Mouse (Mus musculus) lung, postnatal 10 days (tissue): ENCODE measurements around the gene Olfr177.

Experiments
- DNase-seq: peaks from one replicate; pipeline ENCODE4 v3.0.0; 2021

Gene Olfr177

GRCm38 (mm10) chr16:58874668-58875067 is at the start of gene Olfr177:
Gene Olfr177 (minus strand): TSS chr16:58874768.
- no peak for DNase-seq

DNA sequence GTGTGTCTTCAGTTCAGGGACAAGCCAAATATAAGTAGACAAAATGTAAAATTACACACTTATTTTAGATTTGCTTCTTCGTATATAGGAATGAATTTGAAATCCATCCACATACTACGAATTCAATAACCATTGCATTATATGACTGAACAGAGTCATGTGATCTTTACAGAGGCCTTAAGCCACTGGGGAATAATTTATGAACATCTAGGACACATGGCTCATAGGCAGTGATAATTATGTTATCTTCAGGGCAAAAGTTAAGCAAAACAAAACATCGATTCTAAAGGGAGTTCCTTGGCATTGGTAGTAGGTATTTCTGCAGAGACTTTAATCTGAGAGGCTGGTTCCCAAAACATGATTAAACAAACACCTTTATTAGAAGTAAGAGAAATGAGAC is 17.4 kb upstream of the Olfr177 start, which contains the start of gene Olfr178:
TSS of gene Olfr178 (minus strand) at position 101 of the 400 bp plus-strand sequence.
- DNase-seq = no peak

GRCm38 (mm10) chr16:58884416-58884815 is 9.8 kb upstream of the Olfr177 start:
- DNase-seq = no peak

DNA sequence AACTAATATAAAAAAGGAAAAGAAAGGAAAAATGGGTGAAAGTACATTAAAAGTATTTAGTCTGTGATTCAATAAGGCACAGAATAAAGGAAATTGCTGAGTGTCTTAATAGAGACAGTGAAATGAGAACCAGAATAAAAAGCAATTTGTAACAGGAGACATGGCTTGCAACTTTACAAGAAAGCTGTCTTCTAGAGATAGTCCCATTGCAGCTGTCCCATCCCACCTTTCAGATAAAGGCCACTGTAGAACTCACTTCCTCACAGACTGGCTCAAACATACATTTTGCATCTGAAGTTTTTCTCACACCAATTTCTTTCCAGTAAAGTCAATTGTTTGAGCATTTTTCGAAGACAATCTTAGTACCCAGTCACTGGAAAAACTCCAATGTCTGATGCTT is 13.1 kb downstream of the Olfr177 start:
- DNase-seq = no peak

- no peak for DNase-seq
Measured at GRCm38 (mm10) chr16:58860032-58860737, 14.4 kb downstream of the Olfr177 start.

- no peak for DNase-seq
Measured at GRCm38 (mm10) chr16:58826732-58827319, 47.7 kb downstream of the Olfr177 start, which contains the start of gene Olfr175-ps1. Gene Olfr175-ps1 (minus strand): TSS chr16:58826782.
